Mouse (Mus musculus): Measurements from ENCODE around the gene Slc25a11. TPM values are rescaled to one million over a fixed set of nuclear protein-coding genes. Genes with fewer than 3 reads are reported as not detected.
A peak's percentile ranks its signal among the peaks of the same experiment; 100 is the strongest.

Slc25a11 gene
- total RNA-seq, 2 experiments from 2014 or later: 222 TPM

- no peak for DNase-seq (ENCODE audit: low spot score in 2 of 2)
Observed at GRCm38 (mm10) chr11:70625473-70625872, 21.8 kb downstream of the Slc25a11 start.

- no peak for DNase-seq (ENCODE audit: low spot score in 2 of 2)
Observed at GRCm38 (mm10) chr11:70623053-70623742, 24.1 kb downstream of the Slc25a11 start.

- no peak for DNase-seq (ENCODE audit: low spot score in 2 of 2)
Observed at GRCm38 (mm10) chr11:70621972-70622814, 25.1 kb downstream of the Slc25a11 start.

GRCm38 (mm10) chr11:70619101-70619500, 28.2 kb downstream of the Slc25a11 start, which contains the start of gene Chrne:
Gene Chrne (minus strand): TSS chr11:70619216.
- no peak for DNase-seq (ENCODE audit: low spot score in 2 of 2)

- no peak for DNase-seq (ENCODE audit: low spot score in 2 of 2)
Observed at GRCm38 (mm10) chr11:70615516-70616093, 31.7 kb downstream of the Slc25a11 start, which contains the start of gene 4930544D05Rik. Gene 4930544D05Rik (plus strand): TSS chr11:70615848.

- peak in 1 of 2 experiments; percentile 64 for DNase-seq (ENCODE audit: low spot score in 2 of 2)
Observed at GRCm38 (mm10) chr11:70615074-70615473, 32.2 kb downstream of the Slc25a11 start.

- DNase-seq (ENCODE audit: low spot score in 2 of 2): no peak
Observed at GRCm38 (mm10) chr11:70612505-70612904, 34.8 kb downstream of the Slc25a11 start.

GRCm38 (mm10) chr11:70610752-70611151, 36.5 kb downstream of the Slc25a11 start:
- no peak for DNase-seq (ENCODE audit: low spot score in 2 of 2)

GRCm38 (mm10) chr11:70608381-70609066, 38.8 kb downstream of the Slc25a11 start:
- no peak for DNase-seq (ENCODE audit: low spot score in 2 of 2)

GRCm38 (mm10) chr11:70607611-70608010, 39.7 kb downstream of the Slc25a11 start:
- DNase-seq (ENCODE audit: low spot score in 2 of 2): no peak

- DNase-seq (ENCODE audit: low spot score in 2 of 2): no peak
Observed at GRCm38 (mm10) chr11:70606717-70607116, 40.6 kb downstream of the Slc25a11 start.

GRCm38 (mm10) chr11:70605024-70605566, 42.2 kb downstream of the Slc25a11 start:
- peak in 1 of 2 experiments; percentile 74 for DNase-seq (ENCODE audit: low spot score in 2 of 2)

- no peak for DNase-seq (ENCODE audit: low spot score in 2 of 2)
Observed at GRCm38 (mm10) chr11:70598451-70598953, 48.8 kb downstream of the Slc25a11 start.

GRCm38 (mm10) chr11:70597301-70597700, 50.0 kb downstream of the Slc25a11 start:
- DNase-seq (ENCODE audit: low spot score in 2 of 2): no peak

- DNase-seq (ENCODE audit: low spot score in 2 of 2): no peak
Observed at GRCm38 (mm10) chr11:70596094-70596493, 51.2 kb downstream of the Slc25a11 start.

GRCm38 (mm10) chr11:70595638-70596037, 51.6 kb downstream of the Slc25a11 start:
- no peak for DNase-seq (ENCODE audit: low spot score in 2 of 2)

- DNase-seq (ENCODE audit: low spot score in 2 of 2): peak in 1 of 2 experiments; percentile 14
Observed at GRCm38 (mm10) chr11:70594253-70594989, 52.9 kb downstream of the Slc25a11 start.
